Mouse (Mus musculus) liver, embryonic 14.5 days (tissue): Measurements from ENCODE around the gene Pdia4. TPM values are rescaled to one million over a fixed set of nuclear protein-coding genes. Genes with fewer than 3 reads are reported as not detected.
"Not testable (repeated sequence)": the region's sequence is repeated elsewhere in the genome, so short reads cannot be mapped to it uniquely, and the experiment has no call there.

Source experiments
- ATAC-seq: fragments of 200-750 bp; cut with Nextera tagmentation; 2 replicates; pipeline ENCODE4 v1.8.0; 2017; ENCODE audit warnings: moderate number of reproducible peaks, mild to moderate bottlenecking, moderate library complexity; ENCODE audit not compliant: insufficient read depth
- DNase-seq, 3 experiments: peaks; one replicate each; pipeline ENCODE4 v3.0.0-alpha.2; 2012 to 2013; ENCODE audit warnings: low read depth in 3 of 3, low spot score in 3 of 3
- H3K27ac ChIP-seq: fragments of 300-500 bp; sonication (generic); 2 replicates; pipeline ENCODE4 v1.5.1; 2014; ENCODE audit warnings: moderate library complexity, mild to moderate bottlenecking, control low read depth, inconsistent platforms
- H3K27me3 ChIP-seq: fragments of 300-500 bp; sonication (generic); 2 replicates; pipeline ENCODE4 v1.6.1; 2014; ENCODE audit warnings: mild to moderate bottlenecking, low read length, moderate library complexity; ENCODE audit not compliant: control insufficient read depth, insufficient read depth
- H3K36me3 ChIP-seq: fragments of 300-500 bp; sonication (generic); replicated peaks from 2 replicates; pipeline ENCODE4 v1.6.1; 2014; ENCODE audit warnings: low read depth; ENCODE audit not compliant: control insufficient read depth, insufficient read depth
- H3K4me1 ChIP-seq, 2 experiments: fragments of 200-500 bp in 1 of 2; fragments of 300-500 bp in 1 of 2; sonication (generic) in 1 of 2; replicated peaks; 2 replicates each; pipeline ENCODE4 v1.6.1; 2012 to 2014; ENCODE audit warnings: antibody characterized with exemption in 1 of 2, inconsistent platforms in 1 of 2, low read length in 1 of 2; ENCODE audit not compliant: control insufficient read depth in 2 of 2, insufficient read depth in 2 of 2
- H3K4me2 ChIP-seq: fragments of 300-500 bp; sonication (generic); 2 replicates; pipeline ENCODE4 v1.6.1; 2014; ENCODE audit warnings: low read depth, mild to moderate bottlenecking, control low read depth, moderate library complexity
- H3K4me3 ChIP-seq, 2 experiments: fragments of 200-500 bp in 1 of 2; fragments of 300-500 bp in 1 of 2; sonication (generic) in 1 of 2; 2 replicates each; pipeline ENCODE4 v1.5.1; 2012 to 2014; ENCODE audit warnings: low read depth in 2 of 2, low read length in 2 of 2, mild to moderate bottlenecking in 2 of 2, control low read depth in 1 of 2, inconsistent platforms in 1 of 2, moderate library complexity in 1 of 2; ENCODE audit not compliant: insufficient read depth in 1 of 2
- H3K9ac ChIP-seq: fragments of 300-500 bp; sonication (generic); replicated peaks from 2 replicates; pipeline ENCODE4 v1.6.1; 2014; ENCODE audit warnings: mild to moderate bottlenecking, control low read depth, moderate library complexity
- H3K9me3 ChIP-seq: fragments of 300-500 bp; sonication (generic); 2 replicates; pipeline ENCODE4 v1.6.1; 2016; ENCODE audit warnings: low read length, mixed read lengths; ENCODE audit not compliant: control insufficient read depth
- CTCF ChIP-seq: IDR thresholded peaks from 2 replicates; pipeline ENCODE4 v1.5.1; 2016; ENCODE audit warnings: antibody characterized with exemption, low read depth, control low read depth
- EP300 ChIP-seq: IDR thresholded peaks from 2 replicates; pipeline ENCODE4 v1.6.1; 2016; ENCODE audit warnings: antibody characterized with exemption, low read depth
- WGBS: fragments of 180-500 bp; shearing (Covaris S2); extraction: QIAGEN DNeasy Blood & Tissue Kit; methylation state at CpG from one replicate; pipeline ENCODE4 v1.1.7; 2014; ENCODE audit not compliant: insufficient replicate concordance; 5-methylcytosine and 5-hydroxymethylcytosine counted together
- polyA plus RNA-seq, 2 experiments: library from polyadenylated mRNA; depleted of rRNA in 1 of 2; stranded (reverse) in 1 of 2; unstranded in 1 of 2; fragments of >200 nt; fragmentation: Nextera tagmentation in 1 of 2; extraction: Ambion mirVana in 1 of 2; gene quantifications; 2 replicates each; pipeline versions ENCODE4 v1.2.1 to v1.2.3; 2012 to 2014

Pdia4 gene
- 27.5 and 42.4 TPM in 2 replicates for polyA plus RNA-seq (2012; rRNA removed)
- 86.1 and 90.4 TPM in 2 replicates for polyA plus RNA-seq (2014; fragmentation: Nextera tagmentation; extraction: Ambion mirVana)

- under 1% methylated on average over 41 of the region's 44 CpGs for WGBS
These were observed at the start of gene Pdia4 for GRCm38 (mm10) chr6:47813257-47813878. Pdia4 (minus strand) TSS chr6:47813430.

GRCm38 (mm10) chr6:47857729-47858128 lies 44.5 kb upstream of the Pdia4 start:
- H3K4me2 ChIP-seq, H3K27me3 ChIP-seq, DNase-seq, ATAC-seq, H3K9me3 ChIP-seq, H3K4me3 ChIP-seq, H3K4me1 ChIP-seq, H3K27ac ChIP-seq, H3K9ac ChIP-seq, H3K36me3 ChIP-seq: not testable (repeated sequence)
- WGBS, result 67% methylated on average over 3 of the region's 3 CpGs

More at GRCm38 (mm10) chr6:47813257-47813878, at the start of gene Pdia4:
- H3K27me3 ChIP-seq, result no peaks in the 10 kb centered on the region
- no peaks in the 10 kb centered on the region for H3K36me3 ChIP-seq
- DNase-seq, result peak; percentile 91 to 94 (median 93)
- H3K9ac ChIP-seq, result peak within 1 kb of the TSS; percentile 90
- peak within 1 kb of the TSS; percentile 79 for H3K27ac ChIP-seq
- ATAC-seq, result peak; percentile 96
- peak within 1 kb of the TSS; percentile 63 to 94 for H3K4me3 ChIP-seq
- peaks cover 12 to 19% of the 10 kb centered on the region in 2 experiments for H3K4me1 ChIP-seq
- TF ChIP-seq CTCF, result no peak
- no peak for TF ChIP-seq EP300
- H3K4me2 ChIP-seq, result peak within 1 kb of the TSS; percentile 79
- no peaks in the 10 kb centered on the region for H3K9me3 ChIP-seq

GRCm38 (mm10) chr6:47857241-47857640 lies 44.0 kb upstream of the Pdia4 start:
- Histone ChIP-seq H3K36me3 (no peaks in the 10 kb centered on the region), H3K9ac (no peak overlapping the region), H3K9me3 (no peaks in the 10 kb centered on the region), H3K27ac (no peak overlapping the region), H3K4me1 (no peaks in the 10 kb centered on the region), H3K4me3 (no peak overlapping the region), H3K4me2 (no peak overlapping the region), H3K27me3 (no peaks in the 10 kb centered on the region)
- ATAC-seq (no peak), DNase-seq (no peak)
- WGBS, result 86% methylated on average over 6 of the region's 6 CpGs
- TF ChIP-seq CTCF, result no peak
- no peak for TF ChIP-seq EP300

- no peak overlapping the region for H3K4me2 ChIP-seq
- TF ChIP-seq CTCF (no peak), EP300 (no peak)
- H3K36me3 ChIP-seq, result no peaks in the 10 kb centered on the region
- DNase-seq (no peak), ATAC-seq (no peak)
- H3K9me3 ChIP-seq, result no peaks in the 10 kb centered on the region
- H3K4me3 ChIP-seq, result no peak overlapping the region
- no peaks in the 10 kb centered on the region for H3K27me3 ChIP-seq
- peaks cover 5 to 6% of the 10 kb centered on the region in 2 experiments for H3K4me1 ChIP-seq
- H3K9ac ChIP-seq, result no peak overlapping the region
- H3K27ac ChIP-seq, result no peak overlapping the region
These were observed 32.5 kb upstream of the Pdia4 start for GRCm38 (mm10) chr6:47845779-47846178.

GRCm38 (mm10) chr6:47842337-47842736 lies 29.1 kb upstream of the Pdia4 start:
- no peak overlapping the region for H3K9ac ChIP-seq
- H3K36me3 ChIP-seq, result no peaks in the 10 kb centered on the region
- DNase-seq, result peak in 1 of 3 experiments; percentile 36
- no peaks in the 10 kb centered on the region for H3K27me3 ChIP-seq
- no peak overlapping the region; the same call in 1 of the 2 replicates for H3K27ac ChIP-seq
- no peak overlapping the region for H3K4me3 ChIP-seq
- ATAC-seq, result peak; percentile 72
- peaks cover 17 to 19% of the 10 kb centered on the region in 2 experiments for H3K4me1 ChIP-seq
- H3K9me3 ChIP-seq, result no peaks in the 10 kb centered on the region
- WGBS, result 79% methylated on average over 1 of the region's 1 CpGs
- no peak overlapping the region for H3K4me2 ChIP-seq
- no peak for TF ChIP-seq EP300
- TF ChIP-seq CTCF, result no peak
